Comparison of ENCODE assay signal across 8 mouse cellular contexts in genomic region chr5:124078794-124079416, GRCm38 (mm10). TPM values are rescaled to one million over a fixed set of nuclear protein-coding genes. Genes with fewer than 3 reads are reported as not detected.
DNase-seq lines count a peak whose midpoint lies in the region; ATAC-seq and TF ChIP-seq lines count a peak whose summit lies in the region.

No protein-coding gene starts in this region.

- no peaks in the 10 kb centered on the region for H3K27me3 ChIP-seq in spleen, adult 2 months (ENCODE audit: control insufficient read depth, insufficient read depth, low read length)
- no peaks in the 10 kb centered on the region for H3K27me3 ChIP-seq in forebrain, embryonic 14.5 days (replicated peaks; ENCODE audit: control insufficient read depth, insufficient read depth, low read length)
- H3K27me3 ChIP-seq in heart, embryonic 12.5 days (replicated peaks) = 0 out of 2 replicates have a peak, but pooled peaks cover 2% of the 10 kb centered on the region

- no peaks in the 10 kb centered on the region for H3K9me3 ChIP-seq in forebrain, embryonic 14.5 days (replicated peaks; ENCODE audit: control insufficient read depth, low read length)
- no peaks in the 10 kb centered on the region for H3K9me3 ChIP-seq in heart, embryonic 12.5 days (replicated peaks)

- H3K4me2 ChIP-seq in forebrain, embryonic 14.5 days (ENCODE audit: low read length) = peak overlapping the region; percentile 31
- H3K4me2 ChIP-seq in heart, embryonic 12.5 days = no peak overlapping the region

- WGBS in spleen, adult 2 months = 58% methylated on average over 9 of the region's 9 CpGs
- WGBS in forebrain, embryonic 14.5 days = 27% methylated on average over 9 of the region's 9 CpGs
- WGBS in heart, embryonic 12.5 days = 64% methylated on average over 9 of the region's 9 CpGs

- peak overlapping the region; percentile 66 for H3K27ac ChIP-seq in spleen, adult 2 months (ENCODE audit: insufficient read depth, low read length)
- peak overlapping the region; percentile 91 for H3K27ac ChIP-seq in forebrain, embryonic 14.5 days (ENCODE audit: low read depth, low read length)
- no peak overlapping the region for H3K27ac ChIP-seq in heart, embryonic 12.5 days (ENCODE audit: poor library complexity, severe bottlenecking)

- DNase-seq in spleen, adult 2 months (ENCODE audit: low read depth in 1 of 2, low spot score in 2 of 2) = no peak
- DNase-seq in spleen, adult 12 weeks (ENCODE audit: low spot score) = no peak
- DNase-seq in forebrain, embryonic 14.5 days (ENCODE audit: low spot score) = peak; percentile 96
- peak; percentile 79 to 80 for DNase-seq in layer of hippocampus, postnatal 10 days (ENCODE audit: low spot score in 2 of 2)
- peak; percentile 86 for DNase-seq in naive thymus-derived CD4-positive, alpha-beta T cell, adult 2 months (ENCODE audit: low read depth)
- no peak for DNase-seq in kidney, postnatal 4 days

- ATAC-seq in forebrain, embryonic 14.5 days = peak; percentile 95
- no peak for ATAC-seq in monocyte, adult 5-6 weeks (replicated peaks; ENCODE audit: insufficient number of reproducible peaks, low FRiP score, low TSS enrichment, poor library complexity, severe bottlenecking)
- ATAC-seq in heart, embryonic 12.5 days (ENCODE audit: insufficient number of reproducible peaks, low FRiP score) = no peak

- no peak for TF ChIP-seq POLR2A in spleen, adult 2 months (IDR thresholded peaks at IDR 0.05; ENCODE audit: low read depth, low read length)

- H3K4me3 ChIP-seq in spleen, adult 2 months (ENCODE audit: extremely low read depth, insufficient read depth, insufficient read length) = no peak overlapping the region; the same call in 1 of the 2 replicates
- no peak overlapping the region for H3K4me3 ChIP-seq in forebrain, embryonic 14.5 days (ENCODE audit: low read depth, low read length)
- H3K4me3 ChIP-seq in heart, embryonic 12.5 days = no peak overlapping the region

- H3K9ac ChIP-seq in forebrain, embryonic 14.5 days (ENCODE audit: low read length) = peak overlapping the region; percentile 1; the same call in 1 of the 2 replicates
- no peak overlapping the region for H3K9ac ChIP-seq in heart, embryonic 12.5 days

- no peaks in the 10 kb centered on the region for H3K36me3 ChIP-seq in spleen, adult 2 months (ENCODE audit: control insufficient read depth, insufficient read depth, low read length)
- no peaks in the 10 kb centered on the region for H3K36me3 ChIP-seq in forebrain, embryonic 14.5 days (ENCODE audit: control insufficient read depth, insufficient read depth, low read length)
- H3K36me3 ChIP-seq in heart, embryonic 12.5 days = no peaks in the 10 kb centered on the region

- H3K4me1 ChIP-seq in spleen, adult 2 months (ENCODE audit: control insufficient read depth, insufficient read depth, insufficient read length) = peaks cover 25% of the 10 kb centered on the region; the same call in 1 of the 2 replicates
- peaks cover 21% of the 10 kb centered on the region for H3K4me1 ChIP-seq in forebrain, embryonic 14.5 days (ENCODE audit: control insufficient read depth, insufficient read depth, low read length)
- peaks cover 41% of the 10 kb centered on the region for H3K4me1 ChIP-seq in heart, embryonic 12.5 days (replicated peaks)

- no peak for TF ChIP-seq CTCF in spleen, adult 2 months (IDR thresholded peaks at IDR 0.05; ENCODE audit: extremely low read depth, insufficient read depth, insufficient read length, insufficient replicate concordance)

RNA-seq across cellular contexts. Expression of gene Abcb9, which starts 16.7 kb away (rescaled TPM):
- polyA plus RNA-seq in spleen, adult 2 months (2012; rRNA removed) = 7.0 and 7.8 TPM in 2 replicates
- polyA plus RNA-seq in forebrain, embryonic 14.5 days (2014; fragmentation: Nextera tagmentation; extraction: Ambion mirVana) = 6.8 and 7.9 TPM in 2 replicates
- 10 to 100 TPM; 30.6 to 32.0 TPM for total RNA-seq in layer of hippocampus, postnatal 10 days (2021)
- total RNA-seq in monocyte, adult 5-6 weeks (2017) = 1.6 to 4.0 TPM (median 2.5 TPM) in 3 replicates
- polyA plus RNA-seq in heart, embryonic 12.5 days (2016; fragmentation: Nextera tagmentation; extraction: Ambion mirVana) = 1.6 and 1.7 TPM in 2 replicates

RNA-seq across cellular contexts. Expression of gene Ogfod2, which starts 33.2 kb away (rescaled TPM):
- polyA plus RNA-seq in spleen, adult 2 months (2012; rRNA removed) = 35.5 and 52.0 TPM in 2 replicates
- 19.8 and 21.0 TPM in 2 replicates for polyA plus RNA-seq in forebrain, embryonic 14.5 days (2014; fragmentation: Nextera tagmentation; extraction: Ambion mirVana)
- total RNA-seq in layer of hippocampus, postnatal 10 days (2021) = 10 to 100 TPM; 30.8 to 37.0 TPM
- 10.7 to 21.5 TPM (median 14.4 TPM) in 3 replicates for total RNA-seq in monocyte, adult 5-6 weeks (2017)
- polyA plus RNA-seq in heart, embryonic 12.5 days (2016; fragmentation: Nextera tagmentation; extraction: Ambion mirVana) = 16.1 and 17.0 TPM in 2 replicates

RNA-seq across cellular contexts. Expression of gene Arl6ip4, which starts 37.0 kb away (rescaled TPM):
- polyA plus RNA-seq in spleen, adult 2 months (2012; rRNA removed) = 28.2 and 36.0 TPM in 2 replicates
- 52.1 and 56.5 TPM in 2 replicates for polyA plus RNA-seq in forebrain, embryonic 14.5 days (2014; fragmentation: Nextera tagmentation; extraction: Ambion mirVana)
- total RNA-seq in layer of hippocampus, postnatal 10 days (2021) = 10 to 100 TPM; 54.3 to 60.0 TPM
- 53.4 to 79.6 TPM (median 61.8 TPM) in 3 replicates for total RNA-seq in monocyte, adult 5-6 weeks (2017)
- polyA plus RNA-seq in heart, embryonic 12.5 days (2016; fragmentation: Nextera tagmentation; extraction: Ambion mirVana) = 69.7 and 78.8 TPM in 2 replicates

RNA-seq across cellular contexts. Expression of gene Vps37b, which starts 46.8 kb away (rescaled TPM):
- 58.1 and 72.8 TPM in 2 replicates for polyA plus RNA-seq in spleen, adult 2 months (2012; rRNA removed)
- 70.5 and 86.6 TPM in 2 replicates for polyA plus RNA-seq in forebrain, embryonic 14.5 days (2014; fragmentation: Nextera tagmentation; extraction: Ambion mirVana)
- 10 to 100 TPM; 38.4 to 41.6 TPM for total RNA-seq in layer of hippocampus, postnatal 10 days (2021)
- total RNA-seq in monocyte, adult 5-6 weeks (2017) = 118 to 126 TPM (median 121 TPM) in 3 replicates
- polyA plus RNA-seq in heart, embryonic 12.5 days (2016; fragmentation: Nextera tagmentation; extraction: Ambion mirVana) = 61.9 and 64.4 TPM in 2 replicates

Comparison
In these comparisons a context has a peak if more than half of its experiments do, and no peak if none do; other contexts are left out.
1. DNase-seq: peak in forebrain, embryonic 14.5 days (single experiment), layer of hippocampus, postnatal 10 days (2 of 2) and naive thymus-derived CD4-positive, alpha-beta T cell, adult 2 months (single experiment); none in spleen, adult 2 months (0 of 2), spleen, adult 12 weeks (single experiment) and kidney, postnatal 4 days (0 of 2).